Mouse (Mus musculus) liver, embryonic 12.5 days (tissue): ENCODE results near the gene Rbm19. TPM values are rescaled to one million over a fixed set of nuclear protein-coding genes. Genes with fewer than 3 reads are reported as not detected.

Experiments
- ATAC-seq: fragments of 200-750 bp; cut with Nextera tagmentation; 2 replicates; pipeline ENCODE4 v1.8.0; 2017; ENCODE audit warnings: moderate number of reproducible peaks, mild to moderate bottlenecking, moderate library complexity
- H3K27ac ChIP-seq: fragments of 300-500 bp; sonication (generic); 2 replicates; pipeline ENCODE4 v1.5.1; 2016; ENCODE audit warnings: mild to moderate bottlenecking
- H3K27me3 ChIP-seq: fragments of 300-500 bp; sonication (generic); replicated peaks from 2 replicates; pipeline ENCODE4 v1.6.1; 2016; ENCODE audit warnings: mild to moderate bottlenecking, moderate library complexity
- H3K36me3 ChIP-seq: fragments of 300-500 bp; sonication (generic); 2 replicates; pipeline ENCODE4 v1.6.1; 2016; ENCODE audit warnings: mild to moderate bottlenecking, moderate library complexity
- H3K4me1 ChIP-seq: fragments of 300-500 bp; sonication (generic); 2 replicates; pipeline ENCODE4 v1.6.1; 2016
- H3K4me2 ChIP-seq: fragments of 300-500 bp; sonication (generic); 2 replicates; pipeline ENCODE4 v1.6.1; 2016; ENCODE audit warnings: mild to moderate bottlenecking, moderate library complexity
- H3K4me3 ChIP-seq: fragments of 300-500 bp; sonication (generic); 2 replicates; pipeline ENCODE4 v1.5.1; 2016; ENCODE audit warnings: mild to moderate bottlenecking, moderate library complexity
- H3K9ac ChIP-seq: fragments of 300-500 bp; sonication (generic); 2 replicates; pipeline ENCODE4 v1.6.1; 2016; ENCODE audit warnings: mild to moderate bottlenecking, moderate library complexity
- H3K9me3 ChIP-seq: fragments of 300-500 bp; sonication (generic); replicated peaks from 2 replicates; pipeline ENCODE4 v1.6.1; 2016; ENCODE audit warnings: mild to moderate bottlenecking, moderate library complexity
- WGBS: fragments of 180-500 bp; shearing (Covaris S2); methylation state at CpG from one replicate; pipeline ENCODE4 v1.1.7; 2016; ENCODE audit not compliant: insufficient replicate concordance; 5-methylcytosine and 5-hydroxymethylcytosine counted together
- polyA plus RNA-seq: library from polyadenylated mRNA; unstranded; fragments of >200 nt; fragmentation: Nextera tagmentation; extraction: Ambion mirVana; gene quantifications from 2 replicates; pipeline ENCODE4 v1.2.1, GENCODE M21; 2016

Gene Rbm19
- polyA plus RNA-seq, 1 experiment from 2014 or later: 30.2 TPM

DNA sequence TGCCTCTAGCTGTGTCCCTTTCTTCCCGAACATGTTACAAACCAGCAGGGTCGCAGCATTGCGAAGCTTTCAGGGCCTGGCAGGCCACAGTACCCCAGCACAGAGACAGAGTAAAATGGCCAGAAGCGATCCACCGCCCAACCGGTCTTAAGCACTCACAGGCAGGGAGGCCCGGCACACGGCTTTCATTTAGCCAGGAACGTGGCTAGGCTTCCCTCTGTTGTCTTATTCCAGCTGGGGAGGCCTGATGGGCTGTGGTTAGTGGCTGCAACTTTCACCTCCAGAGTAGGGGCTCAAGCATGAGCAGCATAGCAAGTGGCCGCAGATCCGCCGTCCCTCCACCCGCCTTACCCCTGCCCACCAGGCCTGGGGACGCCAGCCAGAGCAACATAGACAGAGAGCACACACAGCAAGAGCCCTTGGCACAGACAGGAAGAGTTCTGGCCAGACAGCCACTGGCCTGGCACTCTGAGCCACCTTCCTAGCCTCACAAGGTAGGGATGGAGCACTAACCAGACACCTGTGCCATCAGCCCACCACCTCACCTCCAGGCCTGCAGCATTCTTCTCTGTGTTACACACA, 73.8 kb downstream of the Rbm19 start:
- peaks cover 54% of the 10 kb centered on the region for H3K36me3 ChIP-seq
- no peak overlapping the region for H3K4me3 ChIP-seq
- H3K9me3 ChIP-seq: no peaks in the 10 kb centered on the region
- H3K4me1 ChIP-seq: peaks cover 13% of the 10 kb centered on the region
- no peak overlapping the region for H3K4me2 ChIP-seq
- no peak for ATAC-seq
- no peak overlapping the region for H3K27ac ChIP-seq
- no peak overlapping the region for H3K9ac ChIP-seq
- WGBS: 87% methylated on average over 14 of the region's 14 CpGs
- no peaks in the 10 kb centered on the region for H3K27me3 ChIP-seq

DNA sequence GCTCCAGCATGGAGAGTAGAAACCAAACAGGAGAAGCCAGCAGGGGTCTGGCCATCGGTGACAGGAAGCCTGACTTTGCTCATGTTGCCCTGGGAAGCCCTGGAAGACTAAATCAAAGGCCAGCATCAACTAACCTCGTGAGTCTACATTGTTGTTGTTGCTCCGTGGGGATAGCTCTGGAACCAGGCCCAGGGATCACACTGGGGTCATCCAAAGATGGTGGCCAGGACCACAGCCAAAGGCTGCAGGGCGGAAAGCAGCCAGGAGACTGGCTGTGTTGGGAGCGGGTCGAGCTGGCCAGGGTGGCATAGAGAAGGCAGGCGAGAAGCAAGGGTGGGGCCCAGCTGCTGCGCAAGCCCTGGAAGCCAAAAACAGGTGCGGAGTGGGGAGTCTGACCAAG, 75.4 kb downstream of the Rbm19 start:
- Histone ChIP-seq H3K4me3 (no peak overlapping the region), H3K4me1 (peaks cover 25% of the 10 kb centered on the region), H3K4me2 (no peak overlapping the region), H3K36me3 (peaks cover 51% of the 10 kb centered on the region), H3K9ac (no peak overlapping the region), H3K27me3 (no peaks in the 10 kb centered on the region), H3K9me3 (no peaks in the 10 kb centered on the region), H3K27ac (no peak overlapping the region)
- ATAC-seq: no peak
- WGBS: 85% methylated on average over 9 of the region's 9 CpGs

DNA sequence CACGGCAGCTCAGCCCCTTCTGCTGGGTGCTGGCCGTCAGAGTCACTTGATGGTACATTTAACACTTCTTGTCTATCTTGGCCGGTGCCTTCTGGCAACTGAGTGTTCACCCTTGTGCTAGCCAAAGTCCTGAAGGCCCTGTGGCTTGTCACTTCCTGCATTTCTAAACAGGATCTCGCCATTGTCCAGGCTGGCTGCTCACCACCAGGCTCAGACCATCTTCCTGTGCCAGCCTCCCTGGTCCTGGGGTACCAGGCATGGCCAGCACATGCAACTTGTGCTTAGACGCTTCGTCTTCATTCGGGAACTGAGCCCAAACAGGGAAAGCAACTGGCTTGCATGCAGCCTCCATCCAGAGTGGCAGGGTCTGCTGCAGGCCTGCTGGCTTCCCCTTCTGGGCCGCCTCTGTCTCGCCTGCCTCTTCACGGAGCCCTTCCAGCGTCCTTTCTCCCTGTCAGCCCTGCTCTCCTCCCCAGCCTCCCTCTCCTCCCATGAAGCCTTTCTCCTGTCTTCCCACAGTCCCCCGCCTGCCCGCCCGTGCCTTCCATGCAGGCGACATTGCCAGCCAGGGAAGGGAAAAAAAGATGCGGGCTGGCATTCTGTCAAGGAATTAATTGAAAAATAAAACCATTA, 78.2 kb downstream of the Rbm19 start:
- ATAC-seq: no peak
- H3K4me1 ChIP-seq: peaks cover 25% of the 10 kb centered on the region
- WGBS: 38% methylated on average over 16 of the region's 16 CpGs
- no peak overlapping the region for H3K4me3 ChIP-seq
- H3K27me3 ChIP-seq: no peaks in the 10 kb centered on the region
- H3K9ac ChIP-seq: no peak overlapping the region
- no peak overlapping the region; the same call in 1 of the 2 replicates for H3K27ac ChIP-seq
- no peaks in the 10 kb centered on the region for H3K9me3 ChIP-seq
- peak overlapping the region; percentile 12; the same call in 1 of the 2 replicates for H3K4me2 ChIP-seq
- H3K36me3 ChIP-seq: peaks cover 52% of the 10 kb centered on the region

DNA sequence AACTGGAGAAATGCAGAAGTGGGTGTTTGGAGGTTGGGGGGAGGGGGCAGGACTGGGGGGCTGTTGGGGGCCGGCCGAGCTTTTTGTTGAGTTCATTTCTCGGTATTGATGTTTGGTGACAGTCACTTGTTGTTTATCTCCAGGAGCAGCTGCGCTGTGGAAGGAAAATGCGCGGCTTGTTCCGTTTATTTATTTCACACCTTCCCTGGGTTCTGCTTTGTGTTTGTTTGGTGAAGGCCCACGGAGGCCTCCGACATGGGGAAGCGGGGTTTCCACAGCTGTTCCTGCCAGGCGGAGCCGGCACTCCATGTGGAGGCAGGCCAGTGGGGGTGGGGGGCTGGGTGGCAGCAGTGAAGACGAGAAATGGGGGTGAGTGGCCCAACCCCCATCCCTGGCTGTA, 78.7 kb downstream of the Rbm19 start:
- WGBS: 21% methylated on average over 13 of the region's 13 CpGs
- H3K4me3 ChIP-seq: no peak overlapping the region
- H3K27me3 ChIP-seq: no peaks in the 10 kb centered on the region
- H3K9ac ChIP-seq: no peak overlapping the region
- no peak overlapping the region for H3K27ac ChIP-seq
- peaks cover 55% of the 10 kb centered on the region for H3K36me3 ChIP-seq
- no peaks in the 10 kb centered on the region for H3K9me3 ChIP-seq
- H3K4me2 ChIP-seq: peak overlapping the region; percentile 12; the same call in 1 of the 2 replicates
- no peak for ATAC-seq
- H3K4me1 ChIP-seq: peaks cover 25% of the 10 kb centered on the region

GRCm38 (mm10) chr5:120196879-120197278, 80.6 kb downstream of the Rbm19 start:
- H3K4me1 ChIP-seq: peaks cover 25% of the 10 kb centered on the region
- 73% methylated on average over 9 of the region's 9 CpGs for WGBS
- H3K9ac ChIP-seq: no peak overlapping the region
- no peak overlapping the region for H3K27ac ChIP-seq
- no peak for ATAC-seq
- H3K27me3 ChIP-seq: no peaks in the 10 kb centered on the region
- H3K36me3 ChIP-seq: peaks cover 56% of the 10 kb centered on the region
- H3K4me2 ChIP-seq: no peak overlapping the region
- no peak overlapping the region for H3K4me3 ChIP-seq
- no peaks in the 10 kb centered on the region for H3K9me3 ChIP-seq

GRCm38 (mm10) chr5:120197813-120198387, 81.6 kb downstream of the Rbm19 start:
- Histone ChIP-seq H3K9me3 (no peaks in the 10 kb centered on the region), H3K4me2 (no peak overlapping the region), H3K4me3 (no peak overlapping the region), H3K27ac (no peak overlapping the region), H3K4me1 (peaks cover 25% of the 10 kb centered on the region), H3K27me3 (no peaks in the 10 kb centered on the region), H3K36me3 (peaks cover 47% of the 10 kb centered on the region), H3K9ac (no peak overlapping the region)
- 86% methylated on average over 10 of the region's 10 CpGs for WGBS
- no peak for ATAC-seq

DNA sequence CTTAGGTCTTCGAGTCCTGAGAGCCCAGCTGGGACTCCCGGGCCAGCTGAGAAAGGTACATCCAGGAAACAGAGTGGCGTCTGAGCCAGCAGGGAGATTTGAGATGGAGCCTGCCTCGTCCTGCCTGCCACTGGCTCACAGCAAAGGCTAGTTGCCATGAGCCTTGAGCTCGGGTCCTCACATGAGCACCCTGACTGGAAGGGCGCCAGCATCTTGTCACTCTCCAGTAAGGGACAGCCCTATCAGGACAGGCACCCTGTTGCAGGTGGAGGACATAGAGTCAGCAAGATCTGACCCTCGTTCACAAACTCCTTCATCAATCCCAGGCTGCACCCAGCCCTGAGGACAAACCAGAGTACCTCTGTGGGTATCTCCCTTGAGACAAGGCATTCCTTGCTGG, 83.6 kb downstream of the Rbm19 start:
- WGBS: 80% methylated on average over 7 of the region's 7 CpGs

DNA sequence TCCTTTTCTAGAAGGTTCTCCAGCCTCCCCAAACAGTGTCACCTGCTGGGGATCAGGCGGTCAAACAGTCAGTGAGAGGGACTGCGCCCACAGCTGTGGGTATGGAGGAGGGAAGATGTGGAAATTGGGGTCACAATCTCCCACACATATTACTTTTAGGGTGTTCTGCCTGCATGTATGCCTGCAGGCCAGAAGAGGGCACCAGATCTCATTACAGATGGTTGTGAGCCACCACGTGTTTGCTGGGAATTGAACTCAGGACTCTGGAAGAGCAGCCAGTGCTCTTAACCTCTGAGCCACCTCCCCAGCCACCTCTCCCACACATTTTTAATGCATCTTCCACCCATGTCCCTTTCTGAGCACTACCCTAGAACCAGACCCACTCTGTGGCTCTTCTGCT, 88.1 kb downstream of the Rbm19 start:
- H3K9ac ChIP-seq: no peak overlapping the region
- H3K27ac ChIP-seq: no peak overlapping the region
- H3K4me1 ChIP-seq: peaks cover 6% of the 10 kb centered on the region; the same call in 1 of the 2 replicates
- 56% methylated on average over 3 of the region's 3 CpGs for WGBS
- peaks cover 11% of the 10 kb centered on the region for H3K36me3 ChIP-seq
- no peak overlapping the region for H3K4me3 ChIP-seq
- ATAC-seq: no peak
- H3K4me2 ChIP-seq: no peak overlapping the region
- H3K27me3 ChIP-seq: peaks cover 31% of the 10 kb centered on the region
- no peaks in the 10 kb centered on the region for H3K9me3 ChIP-seq

More for the DNA sequence above, 83.6 kb downstream of the Rbm19 start:
- H3K9ac ChIP-seq: no peak overlapping the region
- no peak overlapping the region for H3K4me3 ChIP-seq
- H3K4me1 ChIP-seq: peaks cover 14% of the 10 kb centered on the region
- H3K36me3 ChIP-seq: peaks cover 39% of the 10 kb centered on the region
- H3K4me2 ChIP-seq: no peak overlapping the region
- no peaks in the 10 kb centered on the region for H3K9me3 ChIP-seq
- ATAC-seq: no peak
- no peak overlapping the region for H3K27ac ChIP-seq
- no peaks in the 10 kb centered on the region for H3K27me3 ChIP-seq

DNA sequence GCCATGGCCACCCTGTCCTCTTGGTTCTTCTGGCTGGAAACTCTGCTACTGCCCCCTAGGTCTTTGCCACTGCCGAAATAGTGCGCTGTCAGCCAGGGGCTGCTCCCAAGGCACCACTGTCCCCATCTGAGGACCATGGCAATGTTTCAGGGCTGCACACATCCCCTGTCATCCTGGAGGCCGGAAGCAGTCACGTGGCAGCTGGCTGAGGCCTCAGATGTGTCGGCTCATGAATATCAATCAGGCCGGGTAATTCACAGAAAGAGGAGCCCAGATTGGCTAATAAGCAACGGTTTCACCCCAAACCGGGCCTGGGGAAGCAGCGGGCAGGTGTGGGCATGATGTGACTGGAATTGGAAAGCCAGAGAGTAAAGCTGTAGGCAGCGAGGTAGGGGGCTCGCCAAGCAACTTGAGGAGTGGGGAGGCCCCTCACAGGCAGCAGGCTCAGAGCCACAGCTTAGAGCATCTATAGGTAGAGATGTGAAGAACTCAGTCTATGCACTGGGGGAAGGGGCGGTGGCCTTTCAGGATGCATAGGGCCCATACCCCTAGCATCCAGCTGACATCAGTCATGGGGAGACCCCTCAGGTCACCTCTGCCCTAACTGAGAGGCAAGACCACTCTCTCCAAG, 90.2 kb downstream of the Rbm19 start:
- Histone ChIP-seq H3K4me3 (no peak overlapping the region), H3K27me3 (peaks cover 53% of the 10 kb centered on the region), H3K4me2 (no peak overlapping the region), H3K27ac (no peak overlapping the region), H3K36me3 (no peaks in the 10 kb centered on the region), H3K9ac (no peak overlapping the region), H3K9me3 (no peaks in the 10 kb centered on the region), H3K4me1 (peaks cover 12% of the 10 kb centered on the region; the same call in 1 of the 2 replicates)
- 56% methylated on average over 12 of the region's 12 CpGs for WGBS
- no peak for ATAC-seq

GRCm38 (mm10) chr5:120207492-120207891, 91.2 kb downstream of the Rbm19 start:
- Histone ChIP-seq H3K4me1 (peaks cover 12% of the 10 kb centered on the region; the same call in 1 of the 2 replicates), H3K4me2 (no peak overlapping the region), H3K9ac (no peak overlapping the region), H3K27me3 (peaks cover 61% of the 10 kb centered on the region), H3K4me3 (no peak overlapping the region), H3K27ac (no peak overlapping the region), H3K36me3 (no peaks in the 10 kb centered on the region), H3K9me3 (no peaks in the 10 kb centered on the region)
- ATAC-seq: no peak
- WGBS: 58% methylated on average over 4 of the region's 4 CpGs

- peaks cover 65% of the 10 kb centered on the region for H3K27me3 ChIP-seq
- no peaks in the 10 kb centered on the region for H3K9me3 ChIP-seq
- ATAC-seq: no peak
- H3K4me2 ChIP-seq: peak overlapping the region; percentile 25; the same call in 1 of the 2 replicates
- no peak overlapping the region for H3K9ac ChIP-seq
- peaks cover 10% of the 10 kb centered on the region; the same call in 1 of the 2 replicates for H3K4me1 ChIP-seq
- H3K27ac ChIP-seq: no peak overlapping the region
- 16% methylated on average over 11 of the region's 11 CpGs for WGBS
- no peak overlapping the region for H3K4me3 ChIP-seq
- H3K36me3 ChIP-seq: no peaks in the 10 kb centered on the region
Observed at GRCm38 (mm10) chr5:120210668-120211067, 94.4 kb downstream of the Rbm19 start.

DNA sequence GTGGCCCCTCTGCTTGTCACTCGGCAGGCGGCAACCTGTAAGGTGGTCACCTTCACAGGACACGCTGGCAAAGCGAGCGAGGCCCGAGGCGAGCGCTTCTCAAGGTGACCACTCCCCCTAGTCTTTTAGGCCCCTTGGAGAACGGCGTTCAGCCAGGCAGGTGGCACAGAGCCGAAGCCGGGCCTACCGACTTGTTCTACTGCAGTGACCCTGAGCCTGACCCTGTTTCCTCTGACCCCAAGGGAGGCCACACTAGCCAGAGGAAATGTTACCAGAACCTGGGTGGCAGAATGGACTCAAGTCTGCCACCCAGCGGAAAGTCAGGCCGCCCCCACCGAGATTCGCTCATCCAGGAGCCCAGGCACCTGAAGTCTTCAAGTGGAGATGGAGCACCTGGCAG, 94.9 kb downstream of the Rbm19 start:
- Histone ChIP-seq H3K4me2 (peak overlapping the region; percentile 25), H3K27ac (no peak overlapping the region), H3K9ac (no peak overlapping the region), H3K27me3 (peaks cover 63% of the 10 kb centered on the region), H3K36me3 (no peaks in the 10 kb centered on the region), H3K4me3 (no peak overlapping the region), H3K9me3 (no peaks in the 10 kb centered on the region), H3K4me1 (peaks cover 6% of the 10 kb centered on the region; the same call in 1 of the 2 replicates)
- ATAC-seq: no peak
- WGBS: 10% methylated on average over 17 of the region's 17 CpGs
